Mouse (Mus musculus) hindbrain, postnatal 0 days (tissue): ENCODE data around the gene Zbtb46. TPM values are rescaled to one million over a fixed set of nuclear protein-coding genes. Genes with fewer than 3 reads are reported as not detected.
"Not testable (repeated sequence)": the region's sequence is repeated elsewhere in the genome, so short reads cannot be mapped to it uniquely, and the experiment has no call there.

Source experiments
- ATAC-seq: fragments of 200-750 bp; cut with Nextera tagmentation; 2 replicates; pipeline ENCODE4 v1.8.0; 2017; ENCODE audit warnings: mild to moderate bottlenecking, moderate TSS enrichment, moderate library complexity
- DNase-seq: peaks from one replicate; pipeline ENCODE4 v3.0.0-alpha.2; 2015; ENCODE audit warnings: low spot score
- H3K27ac ChIP-seq: fragments of 300-500 bp; sonication (generic); 2 replicates; pipeline ENCODE4 v1.5.1; 2014; ENCODE audit warnings: mild to moderate bottlenecking
- H3K27me3 ChIP-seq: fragments of 300-500 bp; sonication (generic); 2 replicates; pipeline ENCODE4 v1.6.1; 2014; ENCODE audit warnings: low read length, mixed read lengths; ENCODE audit not compliant: insufficient read depth
- H3K36me3 ChIP-seq: fragments of 300-500 bp; sonication (generic); 2 replicates; pipeline ENCODE4 v1.6.1; 2014; ENCODE audit warnings: low read length, mixed read lengths; ENCODE audit not compliant: insufficient read depth
- H3K4me1 ChIP-seq: fragments of 300-500 bp; sonication (generic); 2 replicates; pipeline ENCODE4 v1.6.1; 2014; ENCODE audit warnings: antibody characterized with exemption, low read length, mixed read lengths; ENCODE audit not compliant: insufficient read depth
- H3K4me2 ChIP-seq: fragments of 300-500 bp; sonication (generic); 2 replicates; pipeline ENCODE4 v1.6.1; 2014; ENCODE audit warnings: low read depth, mild to moderate bottlenecking, low read length, moderate library complexity, mixed read lengths
- H3K4me3 ChIP-seq: fragments of 300-500 bp; sonication (generic); 2 replicates; pipeline ENCODE4 v1.5.1; 2014; ENCODE audit warnings: low read length
- H3K9ac ChIP-seq: fragments of 300-500 bp; sonication (generic); replicated peaks from 2 replicates; pipeline ENCODE4 v1.6.1; 2014; ENCODE audit warnings: mild to moderate bottlenecking, low read length, moderate library complexity, mixed read lengths
- H3K9me3 ChIP-seq: fragments of 300-500 bp; sonication (generic); 2 replicates; pipeline ENCODE4 v1.6.1; 2016; ENCODE audit warnings: low read length, mixed read lengths
- CTCF ChIP-seq: IDR thresholded peaks from 2 replicates; pipeline ENCODE4 v1.5.1; 2016; ENCODE audit warnings: antibody characterized with exemption, control low read depth, low read depth
- WGBS: fragments of 180-500 bp; shearing (Covaris S2); extraction: QIAGEN DNeasy Blood & Tissue Kit; methylation state at CpG from one replicate; pipeline ENCODE4 v1.1.7; 2014; 5-methylcytosine and 5-hydroxymethylcytosine counted together
- polyA plus RNA-seq: library from polyadenylated mRNA; unstranded; fragments of >200 nt; fragmentation: Nextera tagmentation; extraction: Ambion mirVana; gene quantifications from 2 replicates; pipeline ENCODE4 v1.2.1, GENCODE M21; 2015
- total RNA-seq: library from RNA; depleted of rRNA; stranded (reverse); fragments of >200 nt; gene quantifications from 2 replicates; pipeline ENCODE4 v1.2.3, GENCODE M21; 2014; rRNA removed

Zbtb46 gene
- total RNA-seq (29.0 and 33.0 TPM in 2 replicates), polyA plus RNA-seq (17.0 and 19.2 TPM in 2 replicates)

- 0 out of 2 replicates have a peak, but pooled peaks cover 14% of the 10 kb centered on the region for H3K4me1 ChIP-seq
- no peaks in the 10 kb centered on the region for H3K36me3 ChIP-seq
- TF ChIP-seq CTCF, result no peak
- peak within 1 kb of the TSS; percentile 97 for H3K4me2 ChIP-seq
- H3K27me3 ChIP-seq, result no peaks in the 10 kb centered on the region
- H3K9me3 ChIP-seq, result no peaks in the 10 kb centered on the region
- peak within 1 kb of the TSS; percentile 95 for H3K4me3 ChIP-seq
- H3K9ac ChIP-seq, result peak within 1 kb of the TSS; percentile 91
- peak; percentile 92 for DNase-seq
- WGBS, result under 1% methylated on average over 26 of the region's 83 CpGs
- ATAC-seq, result peak; percentile 84
- peak within 1 kb of the TSS; percentile 77 for H3K27ac ChIP-seq
Measured at GRCm38 (mm10) chr2:181459153-181459672, at the start of gene Zbtb46. Gene Zbtb46, minus strand, starts transcription at chr2:181459426.

- no peak for TF ChIP-seq CTCF
- no peak overlapping the region for H3K9ac ChIP-seq
- DNase-seq (no peak), ATAC-seq (no peak)
- no peaks in the 10 kb centered on the region for H3K27me3 ChIP-seq
- no peaks in the 10 kb centered on the region for H3K9me3 ChIP-seq
- no peak overlapping the region for H3K4me3 ChIP-seq
- peaks cover 18% of the 10 kb centered on the region for H3K36me3 ChIP-seq
- H3K27ac ChIP-seq, result no peak overlapping the region
- WGBS, result 76% methylated on average over 4 of the region's 4 CpGs
- no peak overlapping the region for H3K4me2 ChIP-seq
- no peaks in the 10 kb centered on the region for H3K4me1 ChIP-seq
Measured at GRCm38 (mm10) chr2:181498644-181499043, 39.4 kb upstream of the Zbtb46 start.

GRCm38 (mm10) chr2:181497548-181497875 is 38.3 kb upstream of the Zbtb46 start:
- peak overlapping the region; percentile 88 for H3K27ac ChIP-seq
- peaks cover 12% of the 10 kb centered on the region for H3K36me3 ChIP-seq
- peak; percentile 31 for DNase-seq
- H3K4me3 ChIP-seq, result peak overlapping the region; percentile 75
- no peaks in the 10 kb centered on the region for H3K9me3 ChIP-seq
- TF ChIP-seq CTCF, result no peak
- H3K27me3 ChIP-seq, result no peaks in the 10 kb centered on the region
- under 1% methylated on average over 12 of the region's 12 CpGs for WGBS
- peak; percentile 12; the same call in 1 of the 2 replicates for ATAC-seq
- H3K4me2 ChIP-seq, result peak overlapping the region; percentile 83
- peak overlapping the region; percentile 87 for H3K9ac ChIP-seq
- no peaks in the 10 kb centered on the region for H3K4me1 ChIP-seq

GRCm38 (mm10) chr2:181496831-181497547 is 37.8 kb upstream of the Zbtb46 start, which contains the start of gene Tpd52l2:
Gene Tpd52l2, plus strand, starts transcription at chr2:181497142.
- H3K4me3 ChIP-seq, result peak within 1 kb of the TSS; percentile 75
- H3K36me3 ChIP-seq, result peaks cover 7% of the 10 kb centered on the region
- peak within 1 kb of the TSS; percentile 88 for H3K27ac ChIP-seq
- H3K9me3 ChIP-seq, result no peaks in the 10 kb centered on the region
- H3K4me1 ChIP-seq, result no peaks in the 10 kb centered on the region
- peak within 1 kb of the TSS; percentile 83 for H3K4me2 ChIP-seq
- H3K9ac ChIP-seq, result peak within 1 kb of the TSS; percentile 87
- no peaks in the 10 kb centered on the region for H3K27me3 ChIP-seq
- TF ChIP-seq CTCF, result no peak
- WGBS, result under 1% methylated on average over 46 of the region's 46 CpGs
- DNase-seq (peak; percentile 98), ATAC-seq (peak; percentile 96)

- Histone ChIP-seq H3K27me3 (no peaks in the 10 kb centered on the region), H3K9me3 (no peaks in the 10 kb centered on the region), H3K4me2 (peak overlapping the region; percentile 83)
Measured at GRCm38 (mm10) chr2:181496281-181496680, 37.1 kb upstream of the Zbtb46 start.

GRCm38 (mm10) chr2:181495845-181496244 is 36.6 kb upstream of the Zbtb46 start:
- not testable (repeated sequence) for ATAC-seq
- 61% methylated on average over 8 of the region's 8 CpGs for WGBS

More at GRCm38 (mm10) chr2:181496281-181496680, 37.1 kb upstream of the Zbtb46 start:
- TF ChIP-seq CTCF, result peak; percentile 78
- peak overlapping the region; percentile 75 for H3K4me3 ChIP-seq
- peak overlapping the region; percentile 87 for H3K9ac ChIP-seq
- DNase-seq (peak; percentile 84), ATAC-seq (peak; percentile 69)
- peak overlapping the region; percentile 81 for H3K27ac ChIP-seq
- no peaks in the 10 kb centered on the region; the same call in none of the 2 replicates for H3K36me3 ChIP-seq
- no peaks in the 10 kb centered on the region for H3K4me1 ChIP-seq
- 13% methylated on average over 8 of the region's 8 CpGs for WGBS

More at GRCm38 (mm10) chr2:181495845-181496244, 36.6 kb upstream of the Zbtb46 start:
- H3K27me3 ChIP-seq, H3K27ac ChIP-seq, H3K9me3 ChIP-seq, DNase-seq, H3K36me3 ChIP-seq, H3K4me1 ChIP-seq, H3K9ac ChIP-seq, H3K4me2 ChIP-seq, H3K4me3 ChIP-seq: not testable (repeated sequence)
